Mouse (Mus musculus): ENCODE data around the gene Csf2.

Gene Csf2

DNA sequence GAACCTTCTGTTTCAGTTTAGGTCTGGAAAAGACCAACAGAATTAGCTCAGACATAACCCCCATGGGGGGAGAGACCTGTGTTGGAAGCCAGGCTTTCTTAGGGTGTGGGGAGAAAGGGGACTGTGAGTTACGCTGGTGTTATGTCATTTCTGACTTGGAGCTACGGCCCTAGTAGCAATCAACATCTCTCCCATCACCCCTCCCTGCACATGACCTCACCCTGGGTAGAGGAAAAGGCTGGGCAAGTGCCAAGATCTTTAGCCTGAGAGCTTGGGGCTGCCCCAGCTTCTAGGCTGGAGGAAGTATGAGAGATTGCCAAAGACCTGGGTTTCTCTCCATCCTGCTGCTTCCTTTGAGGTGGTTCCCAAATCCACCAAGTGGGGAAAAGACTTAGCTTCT lies 12.5 kb downstream of the Csf2 start:
- DNase-seq (ENCODE audit: low read depth): peak; percentile 33

DNA sequence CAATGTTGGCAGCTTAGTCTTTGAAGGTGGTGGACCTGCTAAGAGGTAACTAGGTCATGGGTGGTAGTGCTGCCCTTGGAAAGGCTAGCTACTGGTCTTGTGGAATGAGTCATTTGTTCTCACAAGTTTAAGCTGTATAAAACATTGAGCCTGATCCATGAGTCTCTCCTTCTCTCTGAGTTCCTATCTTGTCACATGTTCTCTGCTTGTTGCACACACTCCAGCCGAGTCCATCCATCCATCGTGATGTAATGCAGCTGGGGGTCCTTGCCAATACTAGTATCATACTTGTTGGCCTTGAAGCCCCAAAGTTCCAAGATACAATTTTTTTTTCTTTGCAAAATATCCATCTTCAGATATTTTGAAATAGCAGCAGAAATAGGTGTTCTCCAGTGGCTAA lies 22.0 kb downstream of the Csf2 start:
- no peak for DNase-seq (ENCODE audit: low read depth)

DNA sequence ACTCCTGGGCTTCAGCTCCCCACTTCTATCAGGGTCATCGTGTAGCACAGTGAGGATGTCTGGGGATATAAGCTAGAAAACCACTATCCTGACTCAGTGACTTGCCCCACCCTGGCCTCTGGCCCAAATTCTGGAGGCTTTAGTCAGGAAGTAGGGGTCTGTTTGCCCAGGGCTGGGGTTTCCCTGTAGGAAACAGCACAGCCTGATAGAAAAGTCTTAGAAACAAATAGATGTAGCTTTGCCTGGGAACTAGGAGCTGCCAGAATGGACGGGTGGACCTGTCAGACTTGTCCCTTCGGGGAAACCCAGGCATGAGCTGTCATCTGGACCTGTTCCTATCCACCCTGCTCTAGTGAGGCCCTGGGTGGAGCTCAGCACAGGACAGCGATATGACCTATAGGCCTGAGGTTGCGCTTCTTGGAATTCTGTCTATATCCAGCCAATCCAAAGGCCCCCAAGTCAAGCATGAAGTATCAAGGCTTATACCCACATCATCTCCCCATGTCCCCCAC lies 24.9 kb downstream of the Csf2 start:
- DNase-seq (ENCODE audit: low read depth): no peak

DNA sequence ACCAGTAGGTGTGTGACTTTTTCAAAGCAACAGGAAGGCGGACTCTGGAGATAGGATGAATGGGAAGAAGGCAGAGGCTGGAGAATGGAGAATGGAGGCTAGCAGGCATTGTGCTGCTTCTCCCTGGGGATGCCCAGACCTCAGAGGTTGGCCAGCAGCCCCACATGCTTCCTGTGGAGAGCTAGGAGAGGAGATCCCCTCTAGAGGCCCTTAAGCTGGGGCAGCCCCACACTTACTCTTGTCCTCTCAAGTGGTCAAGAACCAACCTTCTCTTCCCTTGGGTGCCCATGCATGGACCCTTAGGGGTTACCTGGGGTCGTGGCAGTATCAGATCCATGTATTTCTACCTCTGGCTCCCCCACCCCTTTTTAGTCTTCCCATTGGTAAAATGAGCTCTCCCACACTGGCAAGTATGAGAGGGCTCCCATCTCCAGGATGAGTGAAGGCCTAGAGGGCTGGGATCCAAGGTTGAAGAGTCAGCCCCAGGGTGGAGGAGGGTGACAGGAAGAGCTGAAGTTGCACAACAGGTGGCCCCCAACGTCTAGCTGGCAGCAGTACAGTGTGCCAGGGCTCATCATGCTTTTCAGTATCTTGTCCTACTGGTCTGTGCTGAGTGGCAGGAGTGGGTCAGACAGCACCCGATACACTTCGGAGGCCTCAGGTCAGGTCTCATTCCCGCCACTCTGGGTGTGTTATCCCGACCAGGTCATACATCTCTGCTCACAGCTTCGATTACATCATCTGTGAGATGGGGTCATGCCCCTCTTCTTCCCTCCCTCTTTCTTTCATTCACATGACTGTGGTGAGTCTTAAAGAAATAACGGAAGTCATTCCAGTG lies 25.6 kb downstream of the Csf2 start:
- no peak for DNase-seq (ENCODE audit: low read depth)

DNA sequence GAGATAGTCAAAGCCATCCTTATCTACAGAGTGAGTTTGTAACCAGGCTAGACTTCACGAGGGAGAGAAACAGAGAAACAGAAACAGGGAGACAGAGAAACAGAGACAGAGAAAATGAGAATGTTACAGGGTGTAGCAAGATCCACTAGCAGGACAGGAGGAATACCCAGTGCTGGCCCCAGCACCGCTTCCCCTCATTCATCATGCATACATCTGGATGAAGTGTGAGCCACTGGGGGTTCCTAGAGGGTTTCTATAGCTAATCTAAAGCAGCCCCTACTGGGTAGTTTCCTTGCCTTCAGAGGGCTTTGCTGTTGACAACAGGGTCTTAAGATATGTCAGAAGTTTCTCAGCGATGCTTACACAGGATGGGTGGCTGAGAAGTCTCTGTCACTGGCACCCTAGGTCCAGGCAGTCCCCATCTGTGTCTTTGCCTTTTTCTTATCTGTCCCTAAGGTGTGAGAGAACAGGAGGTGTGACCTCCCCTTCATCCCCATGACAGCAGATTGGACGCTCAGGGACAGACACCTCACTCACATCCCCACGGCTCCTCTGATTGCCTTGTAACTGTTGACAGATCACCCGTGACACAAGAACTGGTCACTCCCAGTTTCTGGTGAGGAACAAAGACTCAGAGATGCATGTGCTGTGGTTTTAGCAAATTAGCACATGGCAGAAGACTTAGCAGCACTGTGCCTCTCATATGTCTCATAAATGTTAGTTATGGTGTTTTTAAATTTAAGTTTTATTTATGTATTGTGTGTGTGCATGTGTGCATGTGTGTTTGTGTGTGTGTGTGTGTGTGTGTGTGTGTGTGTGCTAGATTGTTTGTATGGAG lies 29.3 kb downstream of the Csf2 start:
- no peak for DNase-seq (ENCODE audit: low read depth)

DNA sequence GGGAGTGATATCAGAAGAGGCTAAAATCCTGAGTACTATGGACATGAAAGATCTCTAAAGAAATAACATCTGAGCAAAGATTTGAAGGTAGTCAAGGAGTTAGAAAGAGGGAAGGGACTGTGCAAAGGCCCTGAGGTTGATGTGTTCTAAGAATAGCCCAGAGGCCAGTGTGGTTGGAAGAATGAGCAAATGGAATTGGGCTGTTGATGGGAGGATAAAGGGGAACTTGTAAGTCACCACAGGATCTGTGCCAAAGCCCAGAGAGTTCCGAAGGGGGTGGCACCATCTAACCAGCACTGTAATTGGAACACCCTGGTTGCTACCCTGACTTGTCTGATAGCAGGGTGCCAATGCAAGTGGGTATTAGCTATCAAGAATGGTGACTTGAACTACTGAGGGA lies 30.3 kb downstream of the Csf2 start:
- DNase-seq (ENCODE audit: low read depth): no peak

DNA sequence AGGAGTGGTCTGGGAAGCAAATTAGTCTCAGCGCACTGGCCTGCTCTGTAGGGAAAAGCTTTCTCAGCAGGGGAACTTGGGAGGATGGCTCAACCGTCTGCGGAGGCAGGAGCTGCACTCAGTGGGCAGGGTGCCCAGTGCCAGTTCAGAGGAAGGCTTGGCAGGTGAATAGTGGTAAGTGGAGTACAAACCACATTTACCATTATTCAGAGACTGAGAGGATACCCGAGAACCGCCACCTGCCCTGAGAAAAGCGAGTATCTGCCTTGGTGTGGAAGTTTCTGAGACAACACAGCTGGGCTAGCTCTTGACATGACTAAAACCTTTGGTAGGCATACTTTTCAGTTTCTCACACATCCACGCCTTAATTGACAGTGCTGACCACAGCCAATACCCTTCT lies 32.1 kb downstream of the Csf2 start:
- DNase-seq (ENCODE audit: low read depth): peak; percentile 74

DNA sequence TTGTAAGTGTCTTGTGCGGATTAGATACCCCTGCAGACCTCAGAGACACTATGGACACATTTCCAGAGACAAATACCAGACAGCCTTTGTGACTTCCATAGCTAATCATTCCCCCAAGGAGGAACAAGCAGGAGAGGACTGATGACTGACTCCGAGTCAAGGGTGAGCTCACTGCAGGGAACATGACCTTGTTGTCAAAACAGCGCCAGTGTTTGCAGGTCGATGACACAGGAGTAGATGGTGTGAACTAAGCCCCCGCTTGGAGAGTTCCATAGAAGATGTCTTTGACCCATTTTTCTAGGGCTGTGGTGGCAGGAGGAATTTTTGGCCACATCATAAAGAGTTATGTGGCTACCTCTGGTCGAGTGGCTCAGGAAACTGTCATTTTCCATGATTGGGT lies 33.4 kb downstream of the Csf2 start:
- no peak for DNase-seq (ENCODE audit: low read depth)

DNA sequence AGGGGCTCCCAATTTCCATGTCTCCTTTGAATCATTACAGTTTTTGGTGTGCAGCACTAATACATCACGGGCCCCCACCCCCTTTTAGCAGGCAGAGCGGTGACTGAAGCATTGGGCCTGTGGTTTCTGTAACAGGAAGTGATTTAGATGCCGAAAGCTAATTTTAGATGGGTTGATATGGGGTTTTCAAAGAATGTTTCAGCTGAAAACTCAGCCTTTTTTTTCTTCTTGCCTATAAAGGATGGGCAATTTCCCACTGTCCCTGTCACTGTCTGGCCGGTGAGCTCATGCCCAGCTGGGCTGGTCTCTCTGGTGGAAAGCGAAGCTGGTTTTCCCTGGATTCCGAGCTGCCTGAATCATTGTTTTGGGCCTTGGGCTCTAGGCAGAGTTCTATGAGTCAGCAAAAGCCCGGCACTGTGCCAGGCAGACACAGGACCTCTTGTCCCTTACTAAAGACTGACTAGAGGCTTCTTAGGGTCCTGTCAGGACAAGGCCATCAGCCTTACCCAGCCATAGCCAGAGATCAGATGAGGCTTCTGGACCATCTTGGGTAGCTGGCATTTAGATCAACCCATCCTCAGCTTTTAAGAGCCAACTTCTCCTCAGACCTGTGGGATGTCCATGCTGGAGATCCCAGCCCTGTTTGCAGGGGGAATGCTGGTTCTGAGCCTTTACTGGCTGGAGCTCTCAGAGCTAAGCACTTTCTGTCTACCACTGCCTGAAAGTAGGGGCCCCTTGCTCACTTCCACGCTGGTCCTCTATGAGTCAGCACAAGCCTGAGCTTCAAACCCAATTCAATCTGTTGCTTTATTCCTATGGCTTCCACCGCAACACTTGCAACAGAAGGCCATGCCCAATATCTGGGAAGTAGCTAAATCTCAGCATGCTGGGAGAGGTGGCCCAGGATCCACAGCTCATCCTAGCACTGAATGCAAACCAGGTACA lies 34.7 kb downstream of the Csf2 start:
- peak; percentile 97 for DNase-seq (ENCODE audit: low read depth)

DNA sequence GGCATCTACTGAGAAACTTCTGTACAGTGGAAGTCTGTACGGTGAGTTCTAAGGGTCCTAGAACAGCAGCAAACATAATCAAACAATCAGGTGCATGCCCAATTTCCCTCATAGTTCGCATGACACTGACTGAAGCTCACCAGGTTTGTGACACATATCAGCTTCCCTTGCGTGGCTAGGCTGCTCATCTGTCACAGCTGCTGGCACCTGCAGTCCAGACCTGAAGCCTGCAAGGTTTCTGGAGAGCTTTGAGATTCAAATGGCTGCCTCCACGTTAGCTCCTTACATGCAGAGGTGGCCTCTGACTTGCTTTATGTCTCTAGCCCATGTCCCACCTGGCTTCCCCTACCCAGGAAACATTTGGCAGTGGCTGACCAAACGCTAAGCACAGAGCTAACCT lies 35.8 kb downstream of the Csf2 start:
- DNase-seq (ENCODE audit: low read depth): no peak

DNA sequence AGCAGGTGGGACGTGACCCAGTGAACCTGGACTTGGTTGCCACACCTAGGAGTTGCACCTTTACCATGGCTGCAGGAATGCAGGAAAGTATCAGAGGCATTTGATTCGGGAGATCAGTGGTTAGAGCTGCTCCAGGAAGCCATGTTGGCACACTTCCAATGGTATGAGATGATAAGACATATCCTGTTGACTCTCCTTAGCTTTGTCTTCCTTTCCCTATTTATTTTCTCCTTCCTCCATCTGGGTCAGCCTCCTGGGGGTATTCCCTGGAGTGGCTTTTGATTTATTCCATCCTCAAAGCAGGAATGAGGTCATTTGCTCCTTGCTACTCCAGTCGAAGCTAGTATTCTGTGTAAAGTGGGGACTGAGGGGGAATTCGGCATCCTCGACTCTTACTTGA lies 42.5 kb downstream of the Csf2 start:
- DNase-seq (ENCODE audit: low read depth): no peak

DNA sequence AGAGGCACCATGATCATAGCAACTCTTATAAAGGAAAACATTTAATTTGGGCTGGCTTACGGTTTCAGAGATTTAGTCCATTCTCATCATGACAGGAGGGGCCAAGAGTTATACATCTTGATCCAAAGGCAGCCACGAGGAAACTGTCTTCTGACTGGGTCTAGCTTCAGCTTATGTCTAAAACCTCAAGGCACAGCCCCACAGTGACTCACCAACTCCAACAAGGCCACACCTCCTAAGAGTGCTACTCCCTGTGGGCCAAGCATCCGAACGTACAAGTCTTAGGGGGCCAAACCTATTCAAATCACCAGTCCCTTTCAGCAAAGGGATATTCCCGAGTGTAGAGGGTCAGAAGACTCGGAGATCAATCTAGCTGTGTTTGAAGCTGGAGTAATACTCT lies 44.1 kb downstream of the Csf2 start:
- DNase-seq (ENCODE audit: low read depth): no peak

DNA sequence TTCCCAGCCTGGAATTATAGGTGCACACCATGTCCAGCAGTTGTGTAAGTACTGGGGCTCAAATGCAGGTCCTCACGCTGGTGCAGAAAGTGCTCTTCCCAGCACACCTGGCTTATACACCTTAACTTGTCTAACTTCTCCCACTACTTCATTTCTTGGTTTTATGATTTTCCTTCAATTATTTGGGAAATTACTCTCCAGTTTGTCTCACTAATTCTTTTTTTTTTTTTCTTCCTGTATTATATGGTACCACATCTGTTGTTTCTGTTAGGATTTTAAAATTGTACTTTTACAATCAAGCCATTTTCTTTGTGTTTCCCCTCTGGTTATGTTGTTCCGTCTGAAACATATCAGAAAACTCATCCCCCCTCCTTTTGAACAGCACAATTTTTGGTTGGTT lies 44.7 kb downstream of the Csf2 start:
- DNase-seq (ENCODE audit: low read depth): no peak

DNA sequence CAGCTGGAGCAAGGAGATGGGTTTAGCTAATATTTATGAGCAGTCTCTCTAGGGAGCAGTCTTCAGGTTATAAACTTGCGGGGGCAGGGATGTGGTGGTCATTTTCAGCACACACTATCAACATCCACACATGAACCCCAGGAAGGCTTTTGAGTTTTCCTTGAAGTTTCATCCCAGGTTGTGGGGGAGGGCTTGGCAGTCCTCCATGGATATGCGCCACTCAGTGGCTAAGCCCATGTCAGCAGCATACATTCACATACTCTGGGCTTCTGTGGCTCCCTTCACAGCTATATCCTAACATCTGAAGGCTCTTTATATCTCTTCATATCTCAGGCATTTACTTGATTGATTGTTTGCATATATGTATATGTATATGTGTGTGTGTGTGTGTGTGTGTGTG lies 46.3 kb downstream of the Csf2 start:
- DNase-seq (ENCODE audit: low read depth): no peak

DNA sequence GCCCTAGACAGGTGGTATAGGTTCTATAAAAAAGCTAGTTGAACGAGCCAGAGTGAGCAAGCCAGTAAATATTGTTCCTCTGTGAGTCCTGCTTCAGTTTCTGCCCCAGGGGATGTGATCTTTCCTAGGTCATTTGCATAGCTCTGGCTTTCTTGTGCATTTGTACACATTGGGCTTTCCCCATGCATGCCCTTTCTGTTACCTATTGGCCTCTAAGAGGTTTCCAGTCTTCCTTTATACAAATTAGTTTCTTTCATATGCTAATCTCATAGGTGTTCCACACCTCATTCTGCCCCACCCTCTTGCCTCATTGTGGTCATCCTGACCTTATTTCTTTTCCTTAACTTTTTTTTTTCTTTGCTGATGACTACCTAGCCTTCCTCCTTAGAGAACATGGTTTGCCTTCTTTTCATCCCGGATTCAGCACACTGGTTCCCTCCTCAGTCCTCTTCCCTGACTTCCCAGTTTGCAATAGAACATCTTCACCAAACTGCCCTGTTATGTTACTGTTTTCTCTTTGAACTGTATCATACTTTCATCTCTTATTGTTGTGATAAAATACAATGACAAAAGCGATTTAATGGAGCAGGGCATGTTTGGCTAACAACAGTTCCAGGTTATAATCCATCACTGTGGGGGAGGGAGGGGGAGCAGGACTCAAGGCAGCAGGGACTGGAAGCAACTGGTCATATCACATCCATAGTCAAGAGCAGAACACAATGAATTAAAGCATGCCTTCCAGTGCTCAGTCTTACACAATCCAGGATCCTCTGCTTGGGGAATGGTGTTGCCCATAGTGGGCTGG lies 47.4 kb downstream of the Csf2 start:
- DNase-seq (ENCODE audit: low read depth): no peak

DNA sequence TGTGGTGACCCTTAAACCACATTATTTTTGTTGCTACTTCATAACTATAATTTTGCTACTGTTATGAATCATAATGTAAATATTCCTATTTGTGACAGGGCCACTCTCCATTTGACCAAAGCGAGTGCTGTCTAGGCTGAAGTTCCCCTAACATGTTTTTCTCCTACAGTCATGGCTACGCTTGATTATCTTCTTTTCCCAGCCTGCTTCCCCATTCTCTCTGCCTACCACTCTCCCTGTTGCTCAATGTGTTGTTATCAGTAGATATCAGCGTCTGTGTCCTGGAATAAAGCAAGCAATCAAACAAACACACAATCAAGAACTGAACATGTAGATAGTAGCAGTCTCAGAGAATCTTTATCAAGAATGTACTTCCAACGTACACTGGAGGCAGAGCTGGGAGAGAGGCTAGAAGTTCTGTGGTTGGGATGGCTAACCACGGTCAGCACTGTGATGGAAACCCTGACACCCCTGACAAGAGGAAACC lies 48.1 kb downstream of the Csf2 start:
- no peak for DNase-seq (ENCODE audit: low read depth)

Data from fibroblast of lung, adult 2 months (primary cell).